Mouse (Mus musculus) liver, postnatal 0 days (tissue): ENCODE data around the gene Shroom1.

ENCODE experiments used
- CTCF ChIP-seq: sonication (generic); IDR thresholded peaks from 2 replicates; pipeline ENCODE4 v1.5.1; 2016; ENCODE audit warnings: antibody characterized with exemption, low read depth
- EP300 ChIP-seq: IDR thresholded peaks from 2 replicates; pipeline ENCODE4 v1.6.1; 2016; ENCODE audit warnings: antibody characterized with exemption, low read depth, mild to moderate bottlenecking

DNA sequence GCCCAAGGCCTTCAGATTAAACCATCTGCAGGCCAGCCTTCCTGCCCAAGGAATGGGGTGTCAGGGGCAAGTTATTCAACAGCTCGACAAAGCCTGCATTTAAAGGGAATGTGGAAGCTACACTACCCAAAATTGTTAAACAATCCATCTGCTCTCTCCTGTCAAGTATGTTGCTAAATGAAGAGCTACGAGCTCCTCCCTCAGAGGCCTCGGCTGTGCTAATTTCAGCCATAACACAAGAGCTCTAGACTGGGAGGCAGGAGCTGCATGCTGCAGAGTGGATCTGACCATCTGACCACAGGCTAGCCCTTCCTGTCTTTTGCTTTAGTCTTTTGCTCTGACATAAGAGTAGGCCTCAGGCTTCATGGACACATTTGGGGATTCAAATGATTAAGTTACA lies 31.8 kb upstream of the Shroom1 start:
- TF ChIP-seq CTCF: no peak
- no peak for TF ChIP-seq EP300
